Mouse (Mus musculus) urinary bladder, adult 2 months (tissue): ENCODE measurements around the gene Hlx. TPM values are rescaled to one million over a fixed set of nuclear protein-coding genes. Genes with fewer than 3 reads are reported as not detected.

Source experiments
- DNase-seq: peaks from one replicate; pipeline ENCODE4 v3.0.0; 2022; ENCODE audit warnings: low spot score
- polyA plus RNA-seq: library from polyadenylated mRNA; depleted of rRNA; stranded (reverse); fragments of >200 nt; gene quantifications from 2 replicates; pipeline ENCODE4 v1.2.3, GENCODE M21; 2012; rRNA removed

Hlx gene
- 3.6 and 4.3 TPM in 2 replicates for polyA plus RNA-seq

DNA sequence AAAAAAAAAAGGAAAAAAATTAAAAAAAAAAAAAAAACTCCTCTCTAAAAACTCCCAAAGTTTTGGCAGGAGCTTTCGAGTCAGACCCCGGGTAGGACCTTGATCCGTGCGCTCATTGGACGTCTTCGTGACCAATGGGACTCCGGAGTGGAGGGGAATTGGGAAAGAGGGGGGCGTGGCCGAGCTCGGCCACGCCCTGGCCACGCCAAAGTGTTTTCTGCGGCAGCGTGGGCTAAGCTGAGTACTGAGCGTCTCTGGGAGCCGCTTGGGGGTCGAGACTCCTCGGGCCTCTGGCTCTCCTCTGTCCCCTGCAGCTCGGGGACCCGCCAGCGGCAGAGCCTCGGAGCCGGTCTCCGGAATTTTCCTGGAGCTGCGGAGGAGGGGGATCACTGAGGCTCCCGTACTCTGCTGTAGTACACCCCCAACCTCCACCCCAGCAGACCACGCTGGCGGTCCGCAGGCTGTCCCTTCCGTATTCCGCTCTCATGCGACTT, at the start of gene Hlx:
Gene Hlx, minus strand, starts transcription at position 64 of the 494 bp plus-strand sequence.
- DNase-seq = no peak

DNA sequence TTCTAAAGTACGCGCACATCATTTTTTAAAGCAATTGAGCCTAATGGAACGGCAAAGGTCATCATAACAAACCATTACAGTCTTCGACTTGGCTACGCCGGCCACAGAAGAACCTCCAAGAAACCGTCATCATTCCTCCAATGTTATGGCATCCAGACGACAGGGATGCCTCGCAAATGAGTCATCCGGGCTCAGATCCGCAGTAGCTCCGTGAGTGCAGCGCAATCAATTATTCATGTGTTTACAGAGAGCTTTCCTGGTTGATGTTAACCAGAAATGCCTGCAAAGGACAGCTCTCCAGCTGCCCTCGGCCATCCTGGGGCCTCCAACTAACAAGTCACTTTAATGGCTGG, 49.7 kb upstream of the Hlx start:
- DNase-seq = no peak

DNA sequence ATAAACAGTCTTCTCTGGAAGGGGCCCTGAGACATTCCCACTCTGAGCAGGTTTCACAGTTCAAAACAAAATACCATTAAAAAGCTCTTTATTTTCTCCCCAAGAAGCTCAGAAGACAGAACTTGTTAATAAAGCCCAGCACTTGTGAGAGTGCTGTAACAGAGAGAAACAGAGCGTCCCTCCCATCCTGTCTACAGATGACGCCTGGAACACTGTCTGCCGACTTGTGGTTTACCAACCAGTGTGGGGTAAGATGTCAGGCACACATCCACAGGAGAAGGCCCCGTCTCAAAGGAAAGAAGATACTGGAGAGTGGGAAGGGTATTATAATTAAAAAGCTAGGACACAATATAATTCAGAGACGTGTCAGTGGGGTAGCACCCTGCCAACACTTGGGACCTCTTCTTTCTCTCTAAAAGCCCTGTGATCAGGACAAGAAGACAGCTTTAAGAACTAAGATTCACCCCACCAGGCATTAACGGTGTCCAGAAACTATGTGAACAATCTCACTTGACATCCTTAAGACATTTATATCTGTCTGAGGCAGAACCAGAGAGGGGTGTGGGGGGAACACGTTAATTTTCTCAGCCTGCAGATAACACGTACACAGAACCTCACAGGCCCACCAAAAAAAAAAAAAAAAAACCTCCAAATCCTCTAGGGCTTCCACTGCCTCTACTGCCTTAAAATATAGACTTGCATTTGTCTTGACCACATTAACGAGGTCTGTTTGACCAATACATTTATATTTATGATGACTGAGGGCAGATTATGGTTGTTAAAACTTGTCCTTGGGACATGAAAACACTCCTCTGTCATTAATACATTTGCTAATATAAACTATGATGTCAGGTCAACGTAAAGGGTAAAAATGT, 49.1 kb upstream of the Hlx start:
- no peak for DNase-seq

DNA sequence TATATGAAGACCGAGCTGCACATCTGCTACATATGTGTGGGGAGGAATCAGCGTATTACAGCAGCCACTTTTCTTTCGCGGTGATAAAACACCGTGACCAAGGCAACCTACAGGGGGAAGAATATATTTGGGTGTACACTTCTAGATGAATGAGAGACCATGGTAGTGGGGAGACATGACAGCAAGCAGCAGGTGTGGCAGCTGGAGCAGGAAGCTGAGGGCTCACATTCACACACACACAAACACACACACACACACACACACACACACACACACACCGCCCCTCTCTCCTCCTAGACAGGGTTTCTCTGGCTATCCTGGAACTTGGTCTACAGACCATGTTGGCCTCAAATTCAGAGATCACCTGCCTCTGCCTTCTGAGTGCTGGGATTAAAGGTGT, 45.7 kb upstream of the Hlx start:
- DNase-seq = no peak

DNA sequence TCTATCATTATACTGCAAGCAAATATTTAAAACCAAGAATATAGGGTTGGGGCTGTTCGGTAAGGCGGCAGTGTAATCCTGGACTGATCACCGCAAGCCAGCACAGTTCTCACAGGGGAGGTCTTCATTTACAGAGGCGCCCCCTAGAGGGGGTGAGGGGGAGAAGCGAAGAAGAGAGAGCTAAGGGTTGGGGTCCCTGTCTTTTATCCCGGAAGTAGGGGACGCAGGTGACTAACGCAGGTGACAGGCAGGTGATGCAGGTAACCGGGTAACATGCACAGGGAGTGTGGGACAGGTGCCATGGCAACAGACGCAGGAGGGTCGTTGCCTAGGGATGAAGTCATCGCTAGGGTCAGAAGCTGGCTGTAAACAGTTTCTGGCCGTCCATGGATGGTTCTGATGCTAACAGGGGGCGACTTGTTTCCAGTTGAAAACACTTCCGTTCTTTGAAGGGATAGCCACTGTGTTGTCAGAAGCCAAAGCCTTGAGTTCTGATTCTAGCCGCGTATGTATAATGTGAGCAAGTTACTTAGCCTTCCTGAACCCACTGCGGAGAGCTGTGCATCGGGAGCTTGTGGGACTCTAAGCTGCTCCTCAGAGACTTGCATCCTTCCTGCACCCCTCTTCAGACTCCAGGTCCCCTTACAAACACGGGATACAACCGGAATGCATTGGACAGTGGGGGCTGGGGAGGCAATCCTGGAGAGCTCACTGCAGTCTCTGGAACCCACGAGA, 44.8 kb upstream of the Hlx start:
- DNase-seq = no peak

DNA sequence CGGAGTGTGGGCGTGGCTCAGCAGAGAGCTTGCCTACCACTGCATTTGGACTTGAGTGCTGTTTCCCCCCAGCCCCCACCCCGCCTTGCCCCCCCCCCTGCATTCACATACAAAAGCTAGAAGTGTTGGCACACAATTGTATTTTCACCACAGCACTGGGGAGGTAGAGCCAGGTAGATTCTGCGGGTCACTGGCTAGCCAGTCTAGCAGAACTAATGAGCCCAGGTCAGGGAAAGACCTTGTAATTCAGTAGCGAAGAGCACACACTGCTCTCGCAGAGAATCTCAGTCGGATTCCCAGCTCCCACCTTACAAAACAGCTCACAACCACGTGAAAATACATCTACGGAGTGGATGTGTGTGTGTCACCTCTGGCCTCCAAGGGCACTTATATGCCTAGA, 42.9 kb upstream of the Hlx start:
- DNase-seq = no peak

DNA sequence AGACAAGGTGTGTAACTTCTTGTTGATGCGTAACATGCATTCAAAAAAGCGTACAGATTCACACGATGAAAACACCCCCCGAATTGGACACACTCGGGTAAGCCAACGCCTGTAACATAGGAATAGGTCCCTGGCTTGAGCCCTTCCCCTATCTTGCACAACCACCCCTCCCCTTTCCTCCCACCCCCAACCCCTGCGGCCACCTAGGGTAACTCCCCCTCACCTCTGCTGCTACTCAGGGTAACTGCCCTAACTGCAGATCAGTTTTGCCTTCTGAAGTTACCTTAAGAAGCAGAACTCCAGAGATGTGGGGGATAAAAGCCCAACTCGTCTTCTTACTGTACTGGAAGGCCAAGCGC, 39.5 kb upstream of the Hlx start:
- DNase-seq = no peak

DNA sequence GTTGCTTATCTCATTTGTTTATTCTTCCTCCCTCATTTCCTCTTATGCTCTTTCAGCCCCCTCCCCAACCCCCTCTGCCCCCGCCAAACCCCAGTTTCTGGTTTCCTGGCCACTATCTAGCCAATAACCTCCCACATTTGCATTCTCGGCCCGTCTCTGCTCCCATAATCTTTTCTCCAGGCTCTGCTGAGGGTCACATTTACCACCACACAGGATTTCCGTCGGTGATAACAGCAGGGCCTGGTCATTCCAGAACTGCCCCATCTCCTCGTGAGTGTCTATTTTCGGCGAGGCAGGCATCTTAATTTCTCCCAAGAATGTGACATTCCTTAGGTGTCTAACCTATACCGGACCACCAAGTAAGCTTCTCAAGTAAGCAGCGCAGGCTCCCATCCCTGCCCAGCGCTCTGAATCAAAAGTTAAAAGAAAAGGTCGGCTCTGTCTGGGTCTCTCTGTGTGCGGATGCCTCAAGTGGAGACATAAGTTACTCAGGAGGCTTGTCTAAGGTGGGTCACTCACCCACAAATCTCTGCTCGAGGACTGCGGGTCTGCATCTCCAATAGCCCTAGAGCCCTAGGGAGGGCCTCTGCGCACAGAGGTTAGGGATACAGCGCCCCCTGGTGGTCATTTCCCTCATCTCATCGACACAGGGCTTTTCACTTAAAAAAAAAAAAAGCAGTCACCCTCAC, 38.9 kb upstream of the Hlx start:
- DNase-seq = peak; percentile 58

DNA sequence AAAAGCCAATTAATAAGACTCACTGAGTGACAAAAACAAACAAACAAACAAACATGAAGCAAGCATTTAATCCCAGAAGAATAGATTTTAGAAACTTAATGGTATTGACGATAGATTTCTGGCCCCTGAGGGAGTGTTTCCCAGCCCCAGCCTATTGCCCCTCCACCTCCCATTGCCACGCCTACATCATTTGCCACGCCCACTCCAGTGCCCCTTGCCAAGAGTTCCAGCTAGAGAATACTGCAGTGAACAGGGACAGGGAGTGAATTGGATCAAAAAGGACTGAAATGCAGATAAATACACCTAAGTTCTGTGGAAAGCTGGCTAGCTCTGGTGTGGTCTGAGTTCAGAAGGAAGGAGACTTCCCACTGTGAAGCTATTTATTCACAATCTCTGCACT, 31.4 kb upstream of the Hlx start:
- no peak for DNase-seq

DNA sequence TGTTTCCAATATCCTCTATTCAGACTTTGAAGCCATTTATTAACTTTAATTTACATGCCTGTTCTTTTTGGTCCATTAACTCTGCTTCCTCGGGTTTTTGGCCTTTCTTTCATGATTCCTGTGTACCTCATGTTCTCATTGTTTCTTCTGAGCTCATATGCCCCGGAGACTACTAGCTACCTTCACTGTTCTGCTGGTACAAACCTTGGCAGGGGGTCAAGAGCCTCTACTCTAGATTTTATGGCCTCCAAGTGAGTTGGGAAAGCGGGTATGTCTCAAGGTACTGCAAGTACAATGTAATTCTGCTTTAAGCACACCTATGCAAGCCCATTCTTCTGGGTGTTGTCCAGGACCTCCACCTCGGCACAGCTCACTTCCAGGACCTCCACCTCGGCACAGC, 30.5 kb upstream of the Hlx start:
- DNase-seq = no peak

DNA sequence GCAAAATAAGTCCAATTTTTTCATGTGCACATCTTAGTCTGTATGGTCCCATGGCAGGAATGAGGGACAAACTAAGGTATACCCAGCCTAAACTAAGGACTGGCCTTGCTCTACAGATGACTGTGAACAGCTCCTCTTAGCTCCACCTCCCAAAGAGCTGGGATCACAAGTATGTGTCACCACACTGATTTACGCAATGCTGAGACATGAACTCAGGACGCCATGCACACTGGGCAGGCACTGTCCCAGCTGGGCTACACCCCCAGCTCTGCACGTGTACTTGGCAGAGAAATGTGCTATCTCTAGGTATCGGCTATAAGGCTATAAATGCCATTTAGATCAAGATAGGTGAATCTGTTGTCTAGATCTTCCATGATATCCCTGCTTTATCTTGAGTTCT, 29.6 kb upstream of the Hlx start:
- DNase-seq = no peak

DNA sequence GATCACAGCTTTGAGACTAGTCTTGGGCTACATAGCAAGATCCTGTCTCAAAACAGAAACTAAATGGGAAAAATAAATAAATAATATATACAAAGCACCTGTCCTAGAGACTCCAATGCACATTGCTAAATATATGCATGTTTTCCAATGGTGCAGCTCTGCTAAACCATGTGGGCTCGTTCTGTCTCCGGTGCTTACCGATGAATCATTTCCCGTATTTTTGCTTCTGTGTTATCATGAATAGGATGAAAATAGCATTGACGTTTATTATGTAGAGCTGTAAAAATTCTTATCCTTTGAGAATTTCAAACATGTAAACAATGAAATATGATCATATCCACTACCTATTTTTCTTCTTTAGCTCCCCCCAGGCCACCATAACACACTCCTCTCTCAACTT, 20.3 kb upstream of the Hlx start:
- no peak for DNase-seq

DNA sequence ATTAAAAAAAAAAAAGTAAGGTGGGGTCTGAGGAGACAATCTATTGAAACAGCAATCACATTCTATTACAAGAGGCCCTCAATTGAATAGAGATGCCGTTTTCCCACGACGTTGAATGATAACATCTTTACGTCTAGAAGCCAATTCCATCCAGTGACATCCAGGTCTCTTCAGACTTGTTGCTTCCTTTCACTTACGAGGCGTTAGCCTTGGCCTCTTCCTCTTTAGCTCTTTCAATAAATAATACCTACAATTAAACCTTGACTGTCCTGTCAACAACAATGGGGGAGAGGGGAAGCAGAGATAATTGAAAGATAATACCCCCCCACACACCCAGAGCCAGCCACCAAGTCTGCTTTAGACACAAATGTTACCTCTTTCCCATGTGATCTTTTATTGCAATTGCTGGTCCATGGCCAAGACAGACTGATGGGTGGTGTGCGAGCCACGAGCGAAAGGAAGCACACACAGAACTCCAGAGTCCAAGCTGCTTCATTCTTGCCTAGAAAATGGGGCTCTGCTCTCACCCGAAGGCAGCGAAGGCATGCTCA, 17.8 kb upstream of the Hlx start:
- DNase-seq = no peak

DNA sequence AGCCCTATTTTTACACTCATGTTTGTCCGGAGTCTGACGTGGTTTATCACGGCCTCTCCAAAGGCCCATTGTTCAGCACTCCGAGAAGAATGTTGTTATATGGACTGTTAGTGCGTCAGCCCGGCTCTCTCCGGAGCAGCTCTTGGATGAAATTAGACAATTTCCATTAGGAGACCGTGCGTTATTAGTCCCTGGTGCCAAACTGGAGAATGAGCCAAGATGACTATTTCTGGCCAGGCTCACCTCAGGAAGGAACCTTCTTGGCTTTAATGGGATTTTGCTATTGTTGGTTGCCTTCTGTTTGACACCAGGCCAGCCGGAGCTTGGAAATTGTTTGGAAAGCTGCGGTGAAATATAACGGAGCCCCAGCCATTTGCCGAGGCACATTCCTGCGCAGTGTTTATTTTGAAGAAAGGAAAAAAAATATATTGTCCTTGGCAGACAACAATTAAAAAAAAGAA, 16.3 kb upstream of the Hlx start:
- DNase-seq = no peak

DNA sequence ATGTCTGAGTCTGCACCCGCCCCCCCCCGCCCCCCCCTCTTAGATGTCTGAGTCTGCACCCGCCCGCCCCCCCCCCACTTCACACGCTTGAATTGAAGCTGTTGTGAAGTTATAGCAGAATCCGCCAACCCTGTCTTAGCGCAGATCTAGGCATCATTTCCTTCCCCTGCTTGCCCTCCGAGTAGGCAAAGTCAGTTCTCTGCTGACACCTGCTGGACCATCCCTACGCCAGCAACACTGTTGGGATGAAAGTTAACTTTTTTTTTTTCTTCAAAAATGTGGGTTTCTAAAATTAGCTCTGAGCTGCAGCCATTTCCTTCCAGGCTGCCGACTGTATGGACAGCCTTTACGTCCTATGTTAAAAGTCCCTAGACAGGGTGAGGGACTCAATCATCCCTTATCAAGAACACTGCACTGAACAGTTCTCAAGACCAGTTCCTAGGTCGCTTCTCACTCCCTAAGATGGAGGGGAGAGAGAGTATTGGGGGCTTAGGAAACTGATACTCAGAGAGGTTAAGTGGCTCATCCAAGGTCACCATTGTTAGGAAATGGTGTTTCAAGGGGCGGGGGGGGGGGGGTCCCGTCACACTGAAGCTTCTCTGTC, 5.6 kb upstream of the Hlx start:
- DNase-seq = no peak

DNA sequence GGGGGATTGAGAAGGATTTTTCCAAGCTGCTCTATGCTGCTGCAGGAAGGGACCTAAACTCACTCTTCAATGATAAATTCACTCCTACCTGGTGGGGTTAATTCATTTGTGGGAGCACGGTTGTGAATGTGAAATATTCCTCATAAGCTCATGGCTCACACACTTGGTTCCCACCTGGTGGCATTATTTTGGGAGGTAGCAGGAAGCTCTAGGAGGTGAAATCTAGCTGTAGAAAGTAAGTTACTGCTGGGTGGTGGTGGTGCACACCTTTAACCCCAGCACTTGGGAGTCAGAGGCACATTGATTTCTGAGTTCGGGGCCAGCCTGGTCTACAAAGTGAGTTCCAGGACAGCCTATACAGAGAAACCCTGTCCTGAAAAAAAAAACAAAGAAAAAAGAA, 4.8 kb upstream of the Hlx start:
- no peak for DNase-seq

DNA sequence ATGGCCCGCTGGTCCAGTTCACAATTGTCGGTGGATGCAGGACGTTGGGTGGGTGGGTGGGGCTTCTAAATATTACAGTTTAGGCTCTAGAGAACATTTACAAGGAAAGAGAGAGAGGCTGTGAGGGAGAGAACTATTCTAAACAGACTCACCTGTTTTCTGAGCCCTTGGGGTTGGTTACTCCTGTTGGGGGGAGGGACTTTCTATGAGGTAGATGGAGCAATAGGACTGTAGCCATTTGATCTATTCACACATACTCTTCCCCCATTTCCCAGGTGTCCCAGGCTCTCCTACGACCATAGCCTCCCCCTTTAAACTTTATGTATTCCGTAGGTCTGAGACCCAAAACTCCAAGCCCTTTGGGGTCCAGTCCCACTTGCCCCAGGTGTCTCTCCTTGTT, 3.8 kb upstream of the Hlx start:
- no peak for DNase-seq

DNA sequence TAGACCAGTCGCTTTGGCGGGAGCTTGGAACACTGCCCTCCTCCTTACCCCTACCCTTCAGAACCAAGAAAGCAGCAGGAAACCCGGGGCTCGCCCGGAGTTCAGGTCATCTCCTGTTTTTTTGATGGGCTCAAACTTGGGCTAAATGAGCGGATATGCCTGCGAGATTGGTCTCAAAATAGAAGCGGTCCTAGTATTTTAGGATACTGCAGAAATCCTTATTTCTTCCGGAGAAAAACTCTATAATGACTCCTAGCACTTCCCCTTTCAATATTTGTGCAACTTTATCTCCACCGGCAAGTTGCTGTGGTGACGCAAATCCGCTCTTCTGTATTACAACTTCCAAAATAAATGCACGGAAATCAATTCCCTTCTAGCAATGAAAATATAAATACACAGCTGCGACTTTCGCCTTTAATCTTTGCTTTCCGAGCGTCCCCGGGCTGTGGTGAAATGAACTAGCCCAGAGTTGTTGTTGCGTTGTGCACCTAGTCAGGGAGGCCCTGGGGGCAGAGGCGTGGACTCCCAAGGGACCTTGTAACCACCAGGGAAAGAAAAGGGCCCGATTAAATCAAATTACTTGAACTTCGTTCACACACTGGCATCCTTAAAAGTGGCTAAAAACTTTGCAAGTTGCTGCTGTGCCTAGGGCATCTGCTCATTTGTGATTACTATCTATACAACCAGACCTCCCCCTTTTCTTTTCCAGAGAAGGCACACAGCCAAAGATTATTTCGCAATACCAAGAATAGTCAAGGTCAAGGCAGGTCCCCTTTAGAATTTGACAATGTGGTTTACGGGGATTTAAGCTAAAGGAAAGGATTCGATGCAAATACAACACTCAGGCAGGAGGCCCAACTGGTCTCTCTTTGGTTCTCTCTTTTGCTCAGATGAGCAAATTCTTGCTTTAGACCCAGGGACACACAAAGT, 2.8 kb upstream of the Hlx start:
- DNase-seq = no peak

DNA sequence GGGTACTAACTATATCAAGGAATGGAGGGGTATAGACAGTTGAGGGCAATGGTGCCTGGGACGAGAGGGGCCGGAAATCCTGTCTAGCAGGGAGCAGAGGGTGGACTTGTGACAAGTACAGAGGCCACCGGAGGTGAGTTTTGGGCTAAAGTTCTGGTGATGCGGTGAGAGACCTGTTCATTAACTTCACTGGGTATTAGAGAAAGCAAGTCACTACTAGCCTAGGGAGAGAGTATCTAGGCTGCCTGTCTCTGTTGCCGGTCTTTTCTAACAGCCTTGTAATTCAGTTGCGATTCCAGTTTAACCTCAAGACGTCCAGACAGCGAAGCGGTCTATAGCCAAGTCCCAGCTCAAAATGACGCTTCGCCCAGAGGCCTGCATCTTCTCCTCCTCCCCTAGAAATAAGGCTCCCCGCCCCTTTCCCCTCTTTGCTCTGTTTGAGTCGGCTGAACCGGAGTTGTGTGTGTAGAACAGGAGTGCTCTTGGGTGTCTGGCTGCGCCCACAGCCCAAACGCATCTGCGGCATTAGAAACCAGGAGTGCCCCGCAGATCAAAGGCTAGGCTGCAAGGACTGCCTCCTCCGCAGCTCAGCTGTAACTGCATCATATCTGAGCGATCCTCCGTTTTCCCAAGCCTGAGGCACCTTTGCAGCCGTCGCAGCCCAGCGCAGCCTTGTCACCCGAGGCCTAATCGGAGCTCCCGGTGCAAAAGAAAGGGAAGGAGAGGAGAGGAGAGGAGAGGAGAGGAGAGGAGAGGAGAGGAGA, 1.8 kb upstream of the Hlx start:
- DNase-seq = no peak
